Mouse (Mus musculus) megakaryocyte, embryonic 14.5 days (primary cell): ENCODE measurements around the gene Pnpla1.

Source experiments
- FLI1 ChIP-seq: IDR thresholded peaks from 2 replicates; pipeline ENCODE4 v1.6.1; 2012; ENCODE audit warnings: low read length, inconsistent platforms, mixed read lengths
- GATA1 ChIP-seq: IDR thresholded peaks from 3 replicates; pipeline ENCODE4 v1.6.1; 2012; ENCODE audit warnings: mixed read lengths, low read length, inconsistent platforms, borderline replicate concordance

DNA sequence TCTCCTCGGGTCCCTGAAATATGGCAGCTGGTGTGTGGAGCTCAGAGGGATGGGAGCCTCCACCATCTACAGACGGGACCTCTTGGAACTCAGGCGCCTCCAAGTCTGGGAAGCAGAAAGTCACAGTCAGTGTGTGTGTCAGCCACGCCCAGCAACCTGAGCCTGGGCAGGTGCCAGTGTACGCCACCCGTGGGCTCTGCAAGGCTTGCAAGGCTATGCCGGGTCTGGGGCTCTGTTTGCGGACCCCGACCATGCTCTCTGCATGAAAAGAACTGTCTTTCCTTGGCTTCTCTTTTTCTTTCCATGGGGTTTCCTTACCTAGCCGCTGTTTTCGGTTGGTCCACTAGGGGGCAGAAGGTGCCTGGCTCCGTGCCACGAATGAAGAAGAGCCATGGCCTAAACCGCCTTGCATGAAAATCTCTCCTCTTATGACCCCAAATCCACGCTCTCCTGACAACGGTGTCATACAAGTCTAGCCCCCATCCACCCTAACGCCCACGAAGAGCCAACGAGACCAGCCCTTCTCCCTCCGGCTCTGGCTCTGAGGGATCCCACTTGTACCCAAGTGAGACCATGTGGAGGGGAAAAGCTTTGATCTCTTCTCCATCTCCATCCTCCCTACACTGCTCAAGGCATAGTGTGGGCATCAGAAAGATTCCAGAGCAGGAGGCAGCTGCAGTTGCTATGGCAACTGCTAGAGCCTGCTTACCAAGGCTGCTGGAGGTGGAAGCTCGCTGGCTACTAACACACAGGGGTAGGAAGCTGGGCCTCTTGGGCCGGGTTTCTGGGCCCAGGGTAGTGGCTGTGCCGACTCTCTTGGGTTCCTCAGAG is 46.5 kb downstream of the Pnpla1 start:
- TF ChIP-seq GATA1 (no peak), FLI1 (no peak)
